Mouse (Mus musculus) urinary bladder, postnatal 0 days (tissue): ENCODE data around the gene Wbp2nl. TPM values are rescaled to one million over a fixed set of nuclear protein-coding genes. Genes with fewer than 3 reads are reported as not detected.

Source experiments
- polyA plus RNA-seq: library from polyadenylated mRNA; unstranded; fragments of >200 nt; fragmentation: Nextera tagmentation; extraction: Ambion mirVana; gene quantifications from 2 replicates; pipeline ENCODE4 v1.2.1, GENCODE M21; 2015

Wbp2nl gene
- 0.15 and 0.17 TPM in 2 replicates for polyA plus RNA-seq

DNA sequence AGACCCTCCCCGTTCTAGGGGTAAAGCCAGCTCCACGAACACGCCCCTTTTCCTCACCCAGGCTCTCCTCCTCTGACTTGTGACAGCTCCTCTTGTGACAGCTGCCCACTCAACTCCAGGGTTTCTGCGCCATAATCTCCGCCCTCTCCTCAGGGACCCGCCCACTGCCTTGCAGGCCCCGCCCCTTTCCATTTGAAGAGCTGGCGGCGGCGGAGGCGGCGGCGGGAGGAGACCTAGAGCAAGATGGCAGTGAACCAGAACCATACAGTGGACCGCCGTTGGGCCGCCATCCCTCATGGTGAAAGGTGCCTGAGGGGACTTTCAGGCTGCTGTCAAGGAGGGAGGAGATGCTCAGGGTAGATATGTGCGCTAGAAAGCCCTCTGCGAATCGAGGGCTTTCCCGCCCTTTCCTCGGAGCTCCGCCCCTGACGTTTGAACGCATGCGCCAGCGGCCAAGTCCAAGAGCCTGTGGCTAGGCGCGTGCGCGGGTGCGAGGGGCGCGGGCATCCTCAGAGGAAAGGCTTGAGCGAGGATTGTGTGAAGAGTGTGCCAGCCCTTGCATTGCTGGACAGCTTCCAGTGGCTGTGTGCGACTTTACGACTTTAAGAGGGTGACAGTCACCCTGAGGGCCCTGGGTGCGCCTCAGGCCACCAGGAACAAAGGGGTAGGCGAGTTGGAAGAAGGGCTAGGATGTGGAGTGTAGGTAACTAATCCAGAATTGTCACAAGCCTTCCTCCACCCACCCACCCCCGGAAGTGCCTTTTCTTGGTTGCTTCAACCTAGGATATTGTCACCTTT lies at the start of gene Wbp2nl:
Gene Wbp2nl (plus strand): TSS at position 191 of the 798 bp plus-strand sequence.

DNA sequence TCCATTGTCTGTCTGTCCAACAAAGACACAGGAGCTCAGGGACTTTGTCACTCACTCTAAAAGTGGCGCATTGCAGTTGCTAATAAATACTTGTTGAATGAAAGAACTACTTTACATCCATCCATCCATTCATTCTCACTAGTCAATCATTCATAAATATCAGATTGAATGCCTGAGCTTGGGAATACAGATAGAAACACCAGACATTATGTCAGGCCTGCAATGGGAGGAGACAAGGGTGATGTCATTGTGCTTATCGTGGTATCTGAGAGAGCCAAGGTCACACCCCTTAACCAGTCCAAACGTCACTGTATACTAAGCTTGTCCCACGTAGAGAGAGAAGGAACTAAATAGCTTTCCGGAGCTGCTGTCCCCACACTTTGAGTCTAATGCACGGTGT lies 46.7 kb upstream of the Wbp2nl start, which contains the start of gene 1500009C09Rik:
Gene 1500009C09Rik (plus strand): TSS at position 301 of the 400 bp plus-strand sequence.

DNA sequence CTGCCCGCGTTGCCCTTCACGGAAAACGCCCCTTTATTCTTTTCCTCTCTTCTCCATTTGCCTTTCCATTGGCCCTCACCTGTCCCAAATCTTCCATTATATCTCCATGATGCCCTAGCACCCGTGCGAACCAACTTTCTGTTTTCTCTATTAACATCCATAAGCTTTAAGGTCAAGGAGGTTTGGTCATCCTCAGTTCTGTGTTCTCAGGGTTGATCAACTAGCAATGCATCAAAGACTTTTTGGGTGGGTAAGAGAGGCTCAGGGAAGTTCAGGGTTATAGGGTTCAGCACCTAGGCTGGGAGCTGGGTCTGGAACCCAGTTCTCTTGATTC lies 24.2 kb upstream of the Wbp2nl start, which contains the start of gene Sept3:
Gene Sept3 (plus strand): TSS at position 301 of the 334 bp plus-strand sequence.

GRCm38 (mm10) chr15:82338593-82339112 lies 39.9 kb downstream of the Wbp2nl start, which contains the start of the genes Naga, Pheta2 and Smdt1:
TSS of gene Naga (minus strand) at chr15:82338925.
TSS of gene Pheta2 (plus strand) at chr15:82338942.
TSS of gene Smdt1 (plus strand) at chr15:82338959.

DNA sequence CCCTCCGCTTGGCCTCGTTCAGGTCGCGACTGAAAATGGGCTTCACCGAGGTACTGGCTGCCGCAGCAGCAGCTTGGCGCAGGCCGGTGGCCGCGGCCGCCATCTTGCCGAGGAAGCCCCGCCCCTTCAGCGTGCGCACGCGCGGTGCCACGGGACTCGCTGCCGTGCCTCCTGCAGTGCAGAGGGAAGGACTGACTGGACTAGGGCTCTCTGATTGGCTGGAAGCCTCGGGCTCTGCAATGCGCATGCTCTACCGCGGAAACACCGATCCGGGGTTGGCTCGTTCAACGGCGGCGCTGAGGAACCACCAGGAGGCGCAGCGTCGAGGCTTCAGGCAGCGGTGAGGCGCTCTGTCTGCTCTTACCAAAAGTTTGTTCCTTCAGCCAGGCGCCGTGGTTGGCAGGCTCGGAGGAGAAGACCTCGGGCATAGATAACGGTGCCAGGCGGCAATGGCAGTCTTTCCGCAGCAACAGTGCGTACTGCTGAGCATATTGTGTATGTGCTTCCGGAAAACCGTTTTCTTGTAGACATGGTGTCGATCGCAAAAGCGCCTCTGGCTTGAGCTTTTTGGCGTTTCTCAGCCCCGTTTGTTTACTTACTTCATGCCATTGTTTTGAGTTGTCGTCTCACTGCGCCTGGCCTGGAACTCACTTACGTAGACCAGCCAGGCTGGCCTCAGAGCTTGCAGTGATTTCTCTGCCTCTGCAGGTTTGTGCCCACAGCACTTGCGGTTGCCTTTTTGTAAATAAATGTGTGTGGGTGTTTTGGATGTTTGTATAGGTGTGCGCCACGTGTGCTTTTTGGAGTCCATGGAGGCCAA lies 55.6 kb downstream of the Wbp2nl start, which contains the start of gene Ndufa6:
Gene Ndufa6 (minus strand): TSS at position 197 of the 820 bp plus-strand sequence.

Other genes with a start within 250 kb of the Wbp2nl start
- not detected in 2 replicates for gene 4930407I10Rik, start 239.8 kb upstream of the Wbp2nl start, polyA plus RNA-seq
- gene Mei1, start 229.0 kb upstream of the Wbp2nl start, polyA plus RNA-seq, result 0.31 and 0.35 TPM in 2 replicates
- gene Ccdc134, start 171.0 kb upstream of the Wbp2nl start, polyA plus RNA-seq, result 10.0 and 11.2 TPM in 2 replicates
- gene Srebf2, start 151.8 kb upstream of the Wbp2nl start, polyA plus RNA-seq, result 109 and 175 TPM in 2 replicates
- 0.10 TPM in 1 of 2 replicates, not detected in the other for gene Shisa8, start 86.1 kb upstream of the Wbp2nl start, polyA plus RNA-seq
- not detected in 2 replicates for gene Tnfrsf13c, start 74.6 kb upstream of the Wbp2nl start, polyA plus RNA-seq
- gene Cenpm, start 54.2 kb upstream of the Wbp2nl start, polyA plus RNA-seq, result 17.1 and 26.2 TPM in 2 replicates
- not detected in 2 replicates for gene 1500009C09Rik, start 46.6 kb upstream of the Wbp2nl start, polyA plus RNA-seq
- gene Sept3, start 24.1 kb upstream of the Wbp2nl start, polyA plus RNA-seq, result 0.48 and 0.78 TPM in 2 replicates
- 44.2 and 45.4 TPM in 2 replicates for gene Naga, start 40.0 kb downstream of the Wbp2nl start, polyA plus RNA-seq
- 10.8 and 11.1 TPM in 2 replicates for gene Pheta2, start 40.0 kb downstream of the Wbp2nl start, polyA plus RNA-seq
- gene Smdt1, start 40.0 kb downstream of the Wbp2nl start, polyA plus RNA-seq, result 237 and 251 TPM in 2 replicates
- 504 and 545 TPM in 2 replicates for gene Ndufa6, start 55.4 kb downstream of the Wbp2nl start, polyA plus RNA-seq
- gene Cyp2d22, start 81.3 kb downstream of the Wbp2nl start, polyA plus RNA-seq, result 8.6 and 12.0 TPM in 2 replicates
- gene Cyp2d11, start 95.1 kb downstream of the Wbp2nl start, polyA plus RNA-seq, result not detected in 2 replicates
- 0.43 TPM in 1 of 2 replicates, not detected in the other for gene Cyp2d10, start 108.2 kb downstream of the Wbp2nl start, polyA plus RNA-seq
- 0.28 TPM in 1 of 2 replicates, not detected in the other for gene Cyp2d9, start 134.5 kb downstream of the Wbp2nl start, polyA plus RNA-seq